Mouse (Mus musculus) CH12.LX (cell line): ENCODE measurements around the gene Slc25a48.

Experiments used
- CTCF ChIP-seq, 2 experiments: IDR thresholded peaks in 1 of 2; conservative IDR thresholded peaks in 1 of 2; 2 replicates each; pipeline ENCODE4 v1.5.1; 2011 to 2012; ENCODE audit warnings: low read depth in 2 of 2, low read length in 2 of 2, improper control_type of control experiment in 1 of 2, inconsistent platforms in 1 of 2, mild to moderate bottlenecking in 1 of 2, moderate library complexity in 1 of 2
- EP300 ChIP-seq: IDR thresholded peaks from 2 replicates; pipeline ENCODE4 v1.6.1; 2011; ENCODE audit warnings: low read length, improper control_type of control experiment
- GABPA ChIP-seq: IDR thresholded peaks from 2 replicates; pipeline ENCODE4 v1.6.1; 2012; ENCODE audit warnings: low read depth, low read length, improper control_type of control experiment, inconsistent platforms; ENCODE audit not compliant: insufficient replicate concordance
- POLR2A ChIP-seq: IDR thresholded peaks from 2 replicates; pipeline ENCODE4 v1.6.1; 2011; ENCODE audit warnings: low read depth, mild to moderate bottlenecking, improper control_type of control experiment, low read length
- UBTF ChIP-seq: IDR thresholded peaks from 2 replicates; pipeline ENCODE4 v1.6.1; 2012; ENCODE audit warnings: low read depth, mild to moderate bottlenecking, inconsistent platforms, low read length, improper control_type of control experiment, moderate library complexity
- ZMIZ1 ChIP-seq: IDR thresholded peaks from 2 replicates; pipeline ENCODE4 v1.6.1; 2012; ENCODE audit warnings: low read depth, mild to moderate bottlenecking, inconsistent platforms, low read length, improper control_type of control experiment

- TF ChIP-seq POLR2A, result no peak
- TF ChIP-seq EP300, result no peak
- no peak for TF ChIP-seq CTCF (conservative IDR thresholded peaks at IDR 0.05 in 1 of 2, IDR thresholded peaks at IDR 0.05 in 1 of 2; ENCODE audit: low read depth in 2 of 2, low read length in 2 of 2)
- no peak for TF ChIP-seq GABPA
- TF ChIP-seq ZMIZ1, result no peak
- no peak for TF ChIP-seq UBTF
Measured at GRCm38 (mm10) chr13:56500636-56501035, 62.5 kb downstream of the Slc25a48 start.
